Mouse (Mus musculus) embryonic fibroblast, embryonic 13.5 days (primary cell): ENCODE measurements around the gene Cd244a.

Source experiments
- CTCF ChIP-seq: IDR thresholded peaks from 2 replicates; pipeline ENCODE4 v1.5.1; 2011; ENCODE audit warnings: mild to moderate bottlenecking, control low read depth, low read length, moderate library complexity, borderline replicate concordance; ENCODE audit not compliant: insufficient read depth
- POLR2A ChIP-seq: IDR thresholded peaks from 2 replicates; pipeline ENCODE4 v1.6.1; 2011; ENCODE audit warnings: low read depth, mild to moderate bottlenecking, control low read depth, low read length, moderate library complexity

GRCm38 (mm10) chr1:171604686-171605085 lies 45.7 kb downstream of the Cd244a start:
- TF ChIP-seq CTCF (no peak), POLR2A (no peak)
